Mouse (Mus musculus) lung, embryonic 14.5 days (tissue): ENCODE measurements around the gene Sox18. TPM values are rescaled to one million over a fixed set of nuclear protein-coding genes. Genes with fewer than 3 reads are reported as not detected.

Experiments
- ATAC-seq: fragments of 200-750 bp; cut with Nextera tagmentation; 2 replicates; pipeline ENCODE4 v1.8.0; 2017; ENCODE audit warnings: mild to moderate bottlenecking, moderate TSS enrichment, moderate library complexity; ENCODE audit not compliant: insufficient read depth
- DNase-seq: peaks from one replicate; pipeline ENCODE4 v3.0.0-alpha.2; 2015
- H3K27ac ChIP-seq: fragments of 300-500 bp; sonication (generic); 2 replicates; pipeline ENCODE4 v1.5.1; 2014; ENCODE audit warnings: low read depth, mild to moderate bottlenecking, moderate library complexity
- H3K27me3 ChIP-seq: fragments of 300-500 bp; sonication (generic); 2 replicates; pipeline ENCODE4 v1.6.1; 2014; ENCODE audit warnings: low read length, control low read depth; ENCODE audit not compliant: insufficient read depth
- H3K36me3 ChIP-seq: fragments of 300-500 bp; sonication (generic); 2 replicates; pipeline ENCODE4 v1.6.1; 2014; ENCODE audit warnings: control low read depth; ENCODE audit not compliant: insufficient read depth
- H3K4me1 ChIP-seq: fragments of 300-500 bp; sonication (generic); 2 replicates; pipeline ENCODE4 v1.6.1; 2014; ENCODE audit warnings: antibody characterized with exemption, control low read depth; ENCODE audit not compliant: insufficient read depth
- H3K4me2 ChIP-seq: fragments of 300-500 bp; sonication (generic); 2 replicates; pipeline ENCODE4 v1.6.1; 2014; ENCODE audit warnings: mild to moderate bottlenecking
- H3K4me3 ChIP-seq: fragments of 300-500 bp; sonication (generic); 2 replicates; pipeline ENCODE4 v1.5.1; 2014; ENCODE audit warnings: low read depth, low read length
- H3K9ac ChIP-seq: fragments of 300-500 bp; sonication (generic); 2 replicates; pipeline ENCODE4 v1.6.1; 2014
- H3K9me3 ChIP-seq: fragments of 300-500 bp; sonication (generic); 2 replicates; pipeline ENCODE4 v1.6.1; 2016; ENCODE audit warnings: low read depth, low read length, control low read depth
- CTCF ChIP-seq: IDR thresholded peaks from 2 replicates; pipeline ENCODE4 v1.5.1; 2016; ENCODE audit warnings: antibody characterized with exemption, low read depth
- WGBS: fragments of 180-500 bp; shearing (Covaris S2); extraction: QIAGEN DNeasy Blood & Tissue Kit; methylation state at CpG from one replicate; pipeline ENCODE4 v1.1.7; 2014; 5-methylcytosine and 5-hydroxymethylcytosine counted together
- polyA plus RNA-seq: library from polyadenylated mRNA; unstranded; fragments of >200 nt; fragmentation: Nextera tagmentation; extraction: Ambion mirVana; gene quantifications from 2 replicates; pipeline ENCODE4 v1.2.1, GENCODE M21; 2014

Gene Sox18
- polyA plus RNA-seq, 1 experiment from 2014 or later: 64.7 TPM

GRCm38 (mm10) chr2:181676424-181676823 lies 5.0 kb upstream of the Sox18 start:
- Histone ChIP-seq H3K27ac (no peak overlapping the region; the same call in 1 of the 2 replicates), H3K9ac (no peak overlapping the region), H3K4me2 (no peak overlapping the region), H3K27me3 (peaks cover 15% of the 10 kb centered on the region), H3K4me3 (no peak overlapping the region), H3K4me1 (peaks cover 12% of the 10 kb centered on the region; the same call in 1 of the 2 replicates), H3K36me3 (no peaks in the 10 kb centered on the region), H3K9me3 (no peaks in the 10 kb centered on the region)
- WGBS: 47% methylated on average over 2 of the region's 2 CpGs
- peak; percentile 50 for TF ChIP-seq CTCF
- DNase-seq (peak; percentile 75), ATAC-seq (no peak)

- peak overlapping the region; percentile 30; the same call in 1 of the 2 replicates for H3K9ac ChIP-seq
- 0 out of 2 replicates have a peak, but pooled peaks have one; percentile 21 for TF ChIP-seq CTCF
Observed at GRCm38 (mm10) chr2:181675454-181675853, 4.0 kb upstream of the Sox18 start.

GRCm38 (mm10) chr2:181674934-181675333 lies 3.5 kb upstream of the Sox18 start:
- TF ChIP-seq CTCF: no peak

More at GRCm38 (mm10) chr2:181675454-181675853, 4.0 kb upstream of the Sox18 start:
- peak; percentile 38; the same call in 1 of the 2 replicates for ATAC-seq
- Histone ChIP-seq H3K4me3 (peak overlapping the region; percentile 10; the same call in 1 of the 2 replicates), H3K4me1 (0 out of 2 replicates have a peak, but pooled peaks cover 2% of the 10 kb centered on the region), H3K36me3 (no peaks in the 10 kb centered on the region), H3K4me2 (peak overlapping the region; percentile 52), H3K9me3 (no peaks in the 10 kb centered on the region), H3K27me3 (peaks cover 25% of the 10 kb centered on the region), H3K27ac (peak overlapping the region; percentile 61; the same call in 1 of the 2 replicates)
- 3% methylated on average over 14 of the region's 14 CpGs for WGBS
- DNase-seq: peak; percentile 77

GRCm38 (mm10) chr2:181673501-181673900 lies 2.1 kb upstream of the Sox18 start:
- Histone ChIP-seq H3K9ac (no peak overlapping the region), H3K4me2 (no peak overlapping the region), H3K36me3 (0 out of 2 replicates have a peak, but pooled peaks cover 3% of the 10 kb centered on the region), H3K9me3 (no peaks in the 10 kb centered on the region), H3K4me3 (no peak overlapping the region), H3K27ac (no peak overlapping the region), H3K4me1 (no peaks in the 10 kb centered on the region), H3K27me3 (peaks cover 43% of the 10 kb centered on the region)
- DNase-seq (no peak), ATAC-seq (no peak)
- WGBS: 55% methylated on average over 1 of the region's 1 CpGs
- no peak for TF ChIP-seq CTCF

More at GRCm38 (mm10) chr2:181674934-181675333, 3.5 kb upstream of the Sox18 start:
- 0 out of 2 replicates have a peak, but pooled peaks cover 2% of the 10 kb centered on the region for H3K4me1 ChIP-seq
- no peaks in the 10 kb centered on the region for H3K36me3 ChIP-seq
- DNase-seq (no peak), ATAC-seq (no peak)
- H3K9me3 ChIP-seq: no peaks in the 10 kb centered on the region
- 84% methylated on average over 4 of the region's 4 CpGs for WGBS
- no peak overlapping the region for H3K4me2 ChIP-seq
- no peak overlapping the region; the same call in 1 of the 2 replicates for H3K27ac ChIP-seq
- no peak overlapping the region for H3K4me3 ChIP-seq
- peaks cover 30% of the 10 kb centered on the region for H3K27me3 ChIP-seq
- no peak overlapping the region for H3K9ac ChIP-seq

GRCm38 (mm10) chr2:181671984-181672383 lies 544 bp upstream of the Sox18 start:
- H3K4me3 ChIP-seq: no peak overlapping the region
- H3K9me3 ChIP-seq: no peaks in the 10 kb centered on the region
- no peak for TF ChIP-seq CTCF
- ATAC-seq: no peak
- H3K9ac ChIP-seq: no peak overlapping the region
- no peak for DNase-seq
- H3K4me2 ChIP-seq: peak overlapping the region; percentile 71
- H3K27ac ChIP-seq: no peak overlapping the region
- WGBS: 26% methylated on average over 7 of the region's 7 CpGs
- H3K27me3 ChIP-seq: peaks cover 43% of the 10 kb centered on the region
- 0 out of 2 replicates have a peak, but pooled peaks cover 3% of the 10 kb centered on the region for H3K36me3 ChIP-seq
- H3K4me1 ChIP-seq: no peaks in the 10 kb centered on the region

- DNase-seq: no peak
- Histone ChIP-seq H3K4me1 (no peaks in the 10 kb centered on the region), H3K4me3 (peak overlapping the region; percentile 54), H3K9ac (peak overlapping the region; percentile 56), H3K36me3 (0 out of 2 replicates have a peak, but pooled peaks cover 3% of the 10 kb centered on the region), H3K27ac (peak overlapping the region; percentile 46; the same call in 1 of the 2 replicates), H3K27me3 (peaks cover 43% of the 10 kb centered on the region), H3K9me3 (no peaks in the 10 kb centered on the region), H3K4me2 (peak overlapping the region; percentile 71)
- ATAC-seq: 0 out of 2 replicates have a peak, but pooled peaks have one; percentile 10
- WGBS: 1% methylated on average over 41 of the region's 41 CpGs
- TF ChIP-seq CTCF: no peak
Observed at GRCm38 (mm10) chr2:181670913-181671311, 528 bp downstream of the Sox18 start.

GRCm38 (mm10) chr2:181670285-181670912 lies 1.0 kb downstream of the Sox18 start:
- Histone ChIP-seq H3K36me3 (0 out of 2 replicates have a peak, but pooled peaks cover 3% of the 10 kb centered on the region), H3K4me2 (peak overlapping the region; percentile 71), H3K4me1 (no peaks in the 10 kb centered on the region), H3K4me3 (peak overlapping the region; percentile 54), H3K9ac (peak overlapping the region; percentile 56), H3K9me3 (no peaks in the 10 kb centered on the region), H3K27me3 (peaks cover 43% of the 10 kb centered on the region), H3K27ac (peak overlapping the region; percentile 36; the same call in 1 of the 2 replicates)
- peak; percentile 37 for TF ChIP-seq CTCF
- peak; percentile 19; the same call in 1 of the 2 replicates for ATAC-seq
- DNase-seq: peak; percentile 41
- WGBS: 3% methylated on average over 48 of the region's 56 CpGs
